Mouse (Mus musculus): Measurements from ENCODE around the gene Fndc8. TPM values are rescaled to one million over a fixed set of nuclear protein-coding genes. Genes with fewer than 3 reads are reported as not detected.

Fndc8 gene
- polyA plus RNA-seq (2012; rRNA removed), result 0.07 and 0.09 TPM in 2 replicates
- polyA plus RNA-seq (2014; fragmentation: Nextera tagmentation; extraction: Ambion mirVana), result 0.04 and 0.18 TPM in 2 replicates

DNA sequence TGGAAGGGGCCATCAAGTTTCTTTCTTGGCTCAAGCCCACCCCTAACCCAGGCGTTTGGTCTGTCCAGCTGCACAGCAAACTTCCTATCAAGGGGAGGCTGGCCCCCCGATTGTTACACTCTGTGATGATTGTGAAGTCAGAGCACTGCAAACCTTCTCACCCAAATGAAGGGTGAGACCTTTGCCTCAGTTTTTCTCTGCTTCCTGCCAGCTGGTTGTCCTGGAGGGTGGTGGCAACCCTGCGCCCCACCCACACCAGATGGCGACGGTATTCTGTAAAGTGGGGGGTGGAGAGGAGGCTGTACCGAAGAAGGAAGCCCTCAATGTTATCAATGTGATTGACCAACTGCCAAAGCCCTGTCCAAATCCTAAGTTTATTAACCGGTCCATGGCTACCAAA, at the start of gene Fndc8:
TSS of gene Fndc8 (plus strand) at position 189 of the 400 bp plus-strand sequence.
- no peak for ATAC-seq (ENCODE audit: insufficient read depth)
- peaks cover 0 to 12% of the 10 kb centered on the region in 2 experiments; a peak in 3 of 4 replicates for H3K4me1 ChIP-seq (replicated peaks; ENCODE audit: control insufficient read depth in 2 of 2, insufficient read depth in 2 of 2, low read length in 1 of 2)
- TF ChIP-seq EP300 (IDR thresholded peaks at IDR 0.05; ENCODE audit: low read depth) (no peak), CTCF (IDR thresholded peaks at IDR 0.05; ENCODE audit: low read depth) (no peak)

DNA sequence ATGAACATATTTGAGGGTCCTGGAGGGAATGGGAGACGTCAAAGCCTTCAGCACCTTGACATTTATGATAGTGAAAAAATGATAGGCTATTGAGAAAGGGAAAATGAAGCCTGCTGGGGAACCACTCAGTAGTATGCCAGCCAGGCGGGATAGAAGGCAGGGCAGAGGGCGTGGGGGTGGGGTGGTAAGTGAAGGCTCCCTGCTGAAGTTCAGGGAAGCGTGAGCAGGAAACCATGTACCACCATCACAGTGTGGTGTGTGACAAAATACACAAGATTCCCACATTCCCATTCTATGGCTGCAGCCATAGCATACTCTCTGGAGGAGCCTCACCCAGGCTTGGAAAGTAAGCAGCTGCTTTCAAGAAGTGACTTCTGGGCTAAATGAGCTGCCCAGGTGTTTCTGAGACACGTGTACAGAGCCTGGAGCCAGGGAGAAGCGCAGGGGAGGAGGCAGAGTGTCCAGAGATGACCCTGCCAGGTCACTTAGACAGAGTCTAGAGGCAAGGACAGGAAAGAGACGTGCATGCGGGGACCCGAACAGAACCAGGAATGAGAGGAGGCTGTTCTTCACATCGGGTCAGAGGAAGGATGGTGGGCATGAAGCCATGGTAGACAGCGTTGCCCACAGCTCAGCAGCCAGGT, 47.0 kb upstream of the Fndc8 start:
- DNase-seq (ENCODE audit: low read depth in 3 of 3, low spot score in 3 of 3) (no peak), ATAC-seq (ENCODE audit: insufficient read depth) (no peak)
- no peak for TF ChIP-seq EP300 (IDR thresholded peaks at IDR 0.05; ENCODE audit: low read depth)
- TF ChIP-seq CTCF (IDR thresholded peaks at IDR 0.05; ENCODE audit: low read depth), result no peak
- whole genome bisulfite sequencing (ENCODE audit: insufficient replicate concordance), result 38% methylated on average over 11 of the region's 11 CpGs
- Histone ChIP-seq H3K9me3 (ENCODE audit: control insufficient read depth, low read length) (no peaks in the 10 kb centered on the region), H3K4me2 (ENCODE audit: low read depth) (peak overlapping the region; percentile 100), H3K36me3 (replicated peaks; ENCODE audit: control insufficient read depth, insufficient read depth, low read depth) (0 out of 2 replicates have a peak, but pooled peaks cover 4% of the 10 kb centered on the region), H3K4me1 (replicated peaks; ENCODE audit: control insufficient read depth in 2 of 2, insufficient read depth in 2 of 2, low read length in 1 of 2) (peaks cover 60 to 70% of the 10 kb centered on the region in 2 experiments), H3K9ac (replicated peaks) (peak overlapping the region; percentile 96), H3K27ac (peak overlapping the region; percentile 99), H3K27me3 (ENCODE audit: control insufficient read depth, insufficient read depth, low read length) (no peaks in the 10 kb centered on the region), H3K4me3 (ENCODE audit: insufficient read depth in 1 of 2, low read depth in 2 of 2, low read length in 2 of 2) (peak overlapping the region; percentile 67 to 86)

More for the DNA sequence above, at the start of gene Fndc8:
- 32% methylated on average over 7 of the region's 7 CpGs for WGBS (ENCODE audit: insufficient replicate concordance)
- no peaks in the 10 kb centered on the region for H3K27me3 ChIP-seq (ENCODE audit: control insufficient read depth, insufficient read depth, low read length)
- no peaks in the 10 kb centered on the region for H3K36me3 ChIP-seq (replicated peaks; ENCODE audit: control insufficient read depth, insufficient read depth, low read depth)
- no peak within 1 kb of the TSS for H3K9ac ChIP-seq (replicated peaks)
- H3K9me3 ChIP-seq (ENCODE audit: control insufficient read depth, low read length), result no peaks in the 10 kb centered on the region
- H3K27ac ChIP-seq, result no peak within 1 kb of the TSS
- no peak for DNase-seq (ENCODE audit: low read depth in 3 of 3, low spot score in 3 of 3)
- H3K4me2 ChIP-seq (ENCODE audit: low read depth), result no peak within 1 kb of the TSS
- H3K4me3 ChIP-seq (ENCODE audit: insufficient read depth in 1 of 2, low read depth in 2 of 2, low read length in 2 of 2), result no peak within 1 kb of the TSS

DNA sequence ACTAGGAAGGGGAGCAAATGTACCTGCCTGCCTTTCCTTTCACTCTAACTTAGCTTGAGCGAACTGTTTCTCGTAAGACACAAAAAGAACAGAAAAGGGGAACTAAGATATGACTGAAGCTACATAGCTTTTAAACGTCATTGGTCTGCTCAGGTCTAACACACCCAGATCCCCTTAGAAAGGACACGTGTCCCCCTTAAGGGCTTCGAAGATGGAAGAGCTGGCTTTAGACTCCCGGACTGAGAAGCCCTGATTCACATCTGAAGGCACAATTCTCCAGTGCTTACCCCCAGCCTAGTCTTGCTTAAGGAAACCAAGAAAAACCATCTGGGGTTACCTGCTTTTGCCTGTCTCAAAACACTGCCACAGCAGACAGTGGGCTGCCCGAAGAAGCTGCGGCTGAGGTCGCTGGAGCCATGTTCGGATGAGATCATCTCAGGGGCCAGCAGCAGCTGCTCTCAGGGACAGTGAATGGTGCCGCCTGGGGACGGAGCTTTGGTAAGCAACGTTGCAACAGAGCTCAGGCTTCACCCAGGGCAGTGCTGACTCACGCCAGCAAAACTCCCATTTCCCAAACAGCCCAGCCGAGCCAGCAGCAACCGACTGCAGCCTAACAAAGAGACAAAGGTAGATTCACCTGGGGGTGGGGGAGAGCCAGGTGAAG, 46.4 kb upstream of the Fndc8 start:
- TF ChIP-seq EP300 (IDR thresholded peaks at IDR 0.05; ENCODE audit: low read depth) (no peak), CTCF (IDR thresholded peaks at IDR 0.05; ENCODE audit: low read depth) (peak; percentile 81)
- Histone ChIP-seq H3K9ac (replicated peaks) (peak overlapping the region; percentile 96), H3K4me3 (ENCODE audit: insufficient read depth in 1 of 2, low read depth in 2 of 2, low read length in 2 of 2) (peak overlapping the region; percentile 67 to 86), H3K27ac (peak overlapping the region; percentile 99), H3K9me3 (ENCODE audit: control insufficient read depth, low read length) (no peaks in the 10 kb centered on the region), H3K4me1 (replicated peaks; ENCODE audit: control insufficient read depth in 2 of 2, insufficient read depth in 2 of 2, low read length in 1 of 2) (peaks cover 60 to 73% of the 10 kb centered on the region in 2 experiments), H3K27me3 (ENCODE audit: control insufficient read depth, insufficient read depth, low read length) (no peaks in the 10 kb centered on the region), H3K36me3 (replicated peaks; ENCODE audit: control insufficient read depth, insufficient read depth, low read depth) (0 out of 2 replicates have a peak, but pooled peaks cover 4% of the 10 kb centered on the region), H3K4me2 (ENCODE audit: low read depth) (peak overlapping the region; percentile 100)
- WGBS (ENCODE audit: insufficient replicate concordance), result 4% methylated on average over 16 of the region's 16 CpGs
- ATAC-seq (ENCODE audit: insufficient read depth) (peak; percentile 88), DNase-seq (ENCODE audit: low read depth in 3 of 3, low spot score in 3 of 3) (peak; percentile 75 to 82 (median 80))

DNA sequence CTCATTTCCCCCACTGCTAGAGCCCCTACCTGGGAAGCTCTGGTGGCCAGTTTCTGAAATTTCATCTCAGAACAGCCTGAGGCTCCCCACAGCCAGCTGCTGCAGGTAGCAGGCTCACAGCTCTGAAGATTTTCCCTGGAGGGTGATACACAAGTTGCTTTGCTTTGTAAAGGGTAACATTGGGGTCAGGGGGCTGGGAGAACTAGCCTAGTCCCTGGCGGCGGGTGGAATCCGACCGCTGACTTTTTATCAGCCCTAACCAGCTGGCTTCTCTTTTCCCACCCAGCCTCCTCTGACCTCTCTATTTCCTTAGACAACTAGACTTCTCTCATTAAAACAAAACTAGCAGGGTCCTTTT, 45.9 kb upstream of the Fndc8 start:
- H3K9me3 ChIP-seq (ENCODE audit: control insufficient read depth, low read length), result no peaks in the 10 kb centered on the region
- DNase-seq (ENCODE audit: low read depth in 3 of 3, low spot score in 3 of 3), result peak; percentile 76 to 84 (median 82)
- WGBS (ENCODE audit: insufficient replicate concordance), result 0% methylated on average over 4 of the region's 4 CpGs

DNA sequence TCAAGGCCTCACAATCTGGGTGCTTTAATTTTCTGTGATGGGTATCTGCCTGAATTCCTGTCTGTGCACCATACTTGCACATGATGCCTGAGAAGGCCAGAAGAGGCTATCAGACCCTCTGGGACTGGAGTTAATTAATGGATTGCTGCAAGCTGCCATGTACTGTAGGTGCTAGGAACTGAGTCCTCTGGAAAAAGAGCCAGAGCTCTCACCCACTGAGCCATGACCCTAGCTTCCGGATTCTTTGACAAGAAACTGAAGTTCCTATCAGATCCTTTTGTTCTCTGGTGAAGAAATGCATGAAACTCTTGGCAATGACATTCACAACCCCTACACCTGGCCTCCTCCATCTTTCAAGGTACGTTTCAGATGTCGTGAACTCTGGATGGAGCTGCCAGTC, 45.0 kb upstream of the Fndc8 start:
- 30% methylated on average over 3 of the region's 3 CpGs for WGBS (ENCODE audit: insufficient replicate concordance)
- 0 out of 2 replicates have a peak, but pooled peaks cover 4% of the 10 kb centered on the region for H3K36me3 ChIP-seq (replicated peaks; ENCODE audit: control insufficient read depth, insufficient read depth, low read depth)
- H3K9ac ChIP-seq (replicated peaks), result peak overlapping the region; percentile 96
- DNase-seq (ENCODE audit: low read depth in 3 of 3, low spot score in 3 of 3) (no peak), ATAC-seq (ENCODE audit: insufficient read depth) (no peak)
- peak overlapping the region; percentile 99 for H3K27ac ChIP-seq
- peaks cover 64 to 77% of the 10 kb centered on the region in 2 experiments for H3K4me1 ChIP-seq (replicated peaks; ENCODE audit: control insufficient read depth in 2 of 2, insufficient read depth in 2 of 2, low read length in 1 of 2)
- H3K4me3 ChIP-seq (ENCODE audit: insufficient read depth in 1 of 2, low read depth in 2 of 2, low read length in 2 of 2), result peak overlapping the region; percentile 30 to 35; a peak in 2 of 4 replicates
- TF ChIP-seq CTCF (IDR thresholded peaks at IDR 0.05; ENCODE audit: low read depth) (no peak), EP300 (IDR thresholded peaks at IDR 0.05; ENCODE audit: low read depth) (no peak)
- peak overlapping the region; percentile 100 for H3K4me2 ChIP-seq (ENCODE audit: low read depth)
- no peaks in the 10 kb centered on the region for H3K27me3 ChIP-seq (ENCODE audit: control insufficient read depth, insufficient read depth, low read length)
- H3K9me3 ChIP-seq (ENCODE audit: control insufficient read depth, low read length), result no peaks in the 10 kb centered on the region

More for the DNA sequence above, 45.9 kb upstream of the Fndc8 start:
- Histone ChIP-seq H3K36me3 (replicated peaks; ENCODE audit: control insufficient read depth, insufficient read depth, low read depth) (0 out of 2 replicates have a peak, but pooled peaks cover 4% of the 10 kb centered on the region), H3K4me3 (ENCODE audit: insufficient read depth in 1 of 2, low read depth in 2 of 2, low read length in 2 of 2) (peak overlapping the region; percentile 67 to 86), H3K4me2 (ENCODE audit: low read depth) (peak overlapping the region; percentile 100), H3K4me1 (replicated peaks; ENCODE audit: control insufficient read depth in 2 of 2, insufficient read depth in 2 of 2, low read length in 1 of 2) (peaks cover 60 to 73% of the 10 kb centered on the region in 2 experiments), H3K27me3 (ENCODE audit: control insufficient read depth, insufficient read depth, low read length) (no peaks in the 10 kb centered on the region), H3K9ac (replicated peaks) (peak overlapping the region; percentile 96), H3K27ac (peak overlapping the region; percentile 99)
- ATAC-seq (ENCODE audit: insufficient read depth), result peak; percentile 86
- TF ChIP-seq CTCF (IDR thresholded peaks at IDR 0.05; ENCODE audit: low read depth) (no peak), EP300 (IDR thresholded peaks at IDR 0.05; ENCODE audit: low read depth) (peak; percentile 90)
